Mouse (Mus musculus): ENCODE measurements at regions not wholly inside any gene's neighbourhood (a gene's known extent, or its start where the extent isn't known, plus 50 kb on each side); places are given as distances from the start of the nearest gene placed in this dataset.

- no peak overlapping the region for H3K4me2 ChIP-seq
- H3K4me3 ChIP-seq, result no peak overlapping the region
- ATAC-seq (ENCODE audit: low read depth), result no peak
- no peak overlapping the region for H3K27ac ChIP-seq (replicated peaks)
- peaks cover 7% of the 10 kb centered on the region; the same call in 1 of the 2 replicates for H3K9me3 ChIP-seq
- no peaks in the 10 kb centered on the region for H3K27me3 ChIP-seq
- no peaks in the 10 kb centered on the region for H3K36me3 ChIP-seq
- no peaks in the 10 kb centered on the region for H3K4me1 ChIP-seq (replicated peaks)
- WGBS, result 72% methylated on average over 3 of the region's 3 CpGs
- no peak overlapping the region for H3K9ac ChIP-seq
Observed at GRCm38 (mm10) chr11:64671898-64672297, 235.4 kb upstream of the F930015N05Rik start.

GRCm38 (mm10) chr11:64673546-64673945 lies 237.1 kb upstream of the F930015N05Rik start:
- 65% methylated on average over 4 of the region's 4 CpGs for WGBS

GRCm38 (mm10) chr11:64703776-64704175 lies 267.3 kb upstream of the F930015N05Rik start:
- H3K4me1 ChIP-seq (replicated peaks), result no peaks in the 10 kb centered on the region
- WGBS, result 71% methylated on average over 1 of the region's 1 CpGs
- H3K9ac ChIP-seq, result no peak overlapping the region

More at GRCm38 (mm10) chr11:64673546-64673945, 237.1 kb upstream of the F930015N05Rik start:
- no peak for ATAC-seq (ENCODE audit: low read depth)
- Histone ChIP-seq H3K27ac (replicated peaks) (no peak overlapping the region), H3K4me2 (no peak overlapping the region), H3K9ac (no peak overlapping the region), H3K27me3 (no peaks in the 10 kb centered on the region), H3K4me1 (replicated peaks) (no peaks in the 10 kb centered on the region), H3K9me3 (peaks cover 7% of the 10 kb centered on the region; the same call in 1 of the 2 replicates), H3K36me3 (no peaks in the 10 kb centered on the region), H3K4me3 (no peak overlapping the region)

GRCm38 (mm10) chr11:64711801-64712200 lies 267.0 kb upstream of the Elac2 start:
- Histone ChIP-seq H3K9me3 (peaks cover 4% of the 10 kb centered on the region; the same call in 1 of the 2 replicates), H3K9ac (no peak overlapping the region), H3K36me3 (no peaks in the 10 kb centered on the region), H3K4me3 (no peak overlapping the region), H3K4me2 (no peak overlapping the region), H3K27me3 (no peaks in the 10 kb centered on the region), H3K4me1 (replicated peaks) (no peaks in the 10 kb centered on the region), H3K27ac (replicated peaks) (no peak overlapping the region)
- 80% methylated on average over 2 of the region's 2 CpGs for WGBS
- ATAC-seq (ENCODE audit: low read depth), result no peak

More at GRCm38 (mm10) chr11:64703776-64704175, 267.3 kb upstream of the F930015N05Rik start:
- Histone ChIP-seq H3K9me3 (no peaks in the 10 kb centered on the region), H3K4me2 (no peak overlapping the region), H3K4me3 (no peak overlapping the region), H3K27ac (replicated peaks) (no peak overlapping the region), H3K36me3 (no peaks in the 10 kb centered on the region), H3K27me3 (no peaks in the 10 kb centered on the region)
- no peak for ATAC-seq (ENCODE audit: low read depth)

GRCm38 (mm10) chr11:64715182-64715581 lies 263.7 kb upstream of the Elac2 start:
- ATAC-seq (ENCODE audit: low read depth), result no peak
- Histone ChIP-seq H3K36me3 (no peaks in the 10 kb centered on the region), H3K4me1 (replicated peaks) (0 out of 2 replicates have a peak, but pooled peaks cover 6% of the 10 kb centered on the region), H3K4me2 (no peak overlapping the region), H3K27me3 (peaks cover 5% of the 10 kb centered on the region), H3K9ac (no peak overlapping the region), H3K4me3 (no peak overlapping the region), H3K27ac (replicated peaks) (no peak overlapping the region), H3K9me3 (peaks cover 2% of the 10 kb centered on the region; the same call in 1 of the 2 replicates)
- WGBS, result 41% methylated on average over 1 of the region's 1 CpGs

- no peak for ATAC-seq (ENCODE audit: low read depth)
- Histone ChIP-seq H3K4me1 (replicated peaks) (peaks cover 20% of the 10 kb centered on the region), H3K4me2 (no peak overlapping the region), H3K27ac (replicated peaks) (no peak overlapping the region), H3K9me3 (no peaks in the 10 kb centered on the region), H3K4me3 (no peak overlapping the region), H3K27me3 (peaks cover 5% of the 10 kb centered on the region), H3K36me3 (no peaks in the 10 kb centered on the region), H3K9ac (no peak overlapping the region)
- WGBS, result 25% methylated on average over 5 of the region's 5 CpGs
Observed at GRCm38 (mm10) chr11:64718316-64719085, 260.3 kb upstream of the Elac2 start.

- Histone ChIP-seq H3K9me3 (no peaks in the 10 kb centered on the region), H3K27me3 (0 out of 2 replicates have a peak, but pooled peaks cover 7% of the 10 kb centered on the region), H3K4me2 (no peak overlapping the region), H3K9ac (no peak overlapping the region), H3K36me3 (no peaks in the 10 kb centered on the region), H3K4me1 (replicated peaks) (peaks cover 14% of the 10 kb centered on the region), H3K27ac (replicated peaks) (no peak overlapping the region), H3K4me3 (no peak overlapping the region)
- WGBS, result 80% methylated on average over 5 of the region's 5 CpGs
- ATAC-seq (ENCODE audit: low read depth), result no peak
Observed at GRCm38 (mm10) chr11:64726249-64726648, 252.6 kb upstream of the Elac2 start.

- Histone ChIP-seq H3K9me3 (no peaks in the 10 kb centered on the region), H3K4me1 (replicated peaks) (peaks cover 4% of the 10 kb centered on the region), H3K27me3 (0 out of 2 replicates have a peak, but pooled peaks cover 7% of the 10 kb centered on the region), H3K27ac (replicated peaks) (no peak overlapping the region), H3K4me2 (no peak overlapping the region), H3K9ac (no peak overlapping the region), H3K4me3 (no peak overlapping the region), H3K36me3 (no peaks in the 10 kb centered on the region)
- ATAC-seq (ENCODE audit: low read depth), result no peak
- 52% methylated on average over 5 of the region's 5 CpGs for WGBS
Observed at GRCm38 (mm10) chr11:64727841-64728421, 250.9 kb upstream of the Elac2 start.

GRCm38 (mm10) chr11:64738948-64739347 lies 239.9 kb upstream of the Elac2 start:
- Histone ChIP-seq H3K9me3 (no peaks in the 10 kb centered on the region), H3K9ac (no peak overlapping the region), H3K36me3 (no peaks in the 10 kb centered on the region), H3K4me2 (no peak overlapping the region), H3K4me1 (replicated peaks) (no peaks in the 10 kb centered on the region), H3K27me3 (no peaks in the 10 kb centered on the region), H3K4me3 (no peak overlapping the region), H3K27ac (replicated peaks) (no peak overlapping the region)
- no peak for ATAC-seq (ENCODE audit: low read depth)
- 53% methylated on average over 7 of the region's 7 CpGs for WGBS

- H3K9me3 ChIP-seq, result no peaks in the 10 kb centered on the region
- H3K9ac ChIP-seq, result no peak overlapping the region
- no peak overlapping the region for H3K4me2 ChIP-seq
- ATAC-seq (ENCODE audit: low read depth), result no peak
- H3K4me3 ChIP-seq, result no peak overlapping the region
- no peak overlapping the region for H3K27ac ChIP-seq (replicated peaks)
- no peaks in the 10 kb centered on the region for H3K27me3 ChIP-seq
- no peaks in the 10 kb centered on the region for H3K4me1 ChIP-seq (replicated peaks)
- 51% methylated on average over 4 of the region's 4 CpGs for WGBS
- H3K36me3 ChIP-seq, result no peaks in the 10 kb centered on the region
Observed at GRCm38 (mm10) chr11:64743753-64744152, 235.1 kb upstream of the Elac2 start.

GRCm38 (mm10) chr11:64746146-64746545 lies 232.7 kb upstream of the Elac2 start:
- H3K4me1 ChIP-seq (replicated peaks), result no peaks in the 10 kb centered on the region
- H3K27me3 ChIP-seq, result no peaks in the 10 kb centered on the region
- no peak overlapping the region for H3K27ac ChIP-seq (replicated peaks)
- H3K9ac ChIP-seq, result no peak overlapping the region
- no peaks in the 10 kb centered on the region for H3K36me3 ChIP-seq
- no peak overlapping the region for H3K4me2 ChIP-seq
- ATAC-seq (ENCODE audit: low read depth), result no peak
- H3K9me3 ChIP-seq, result no peaks in the 10 kb centered on the region
- no peak overlapping the region for H3K4me3 ChIP-seq
- 80% methylated on average over 6 of the region's 6 CpGs for WGBS

- ATAC-seq (ENCODE audit: low read depth), result no peak
- Histone ChIP-seq H3K27me3 (no peaks in the 10 kb centered on the region), H3K4me2 (no peak overlapping the region), H3K9me3 (no peaks in the 10 kb centered on the region), H3K9ac (no peak overlapping the region), H3K27ac (replicated peaks) (no peak overlapping the region), H3K4me3 (no peak overlapping the region), H3K36me3 (no peaks in the 10 kb centered on the region), H3K4me1 (replicated peaks) (0 out of 2 replicates have a peak, but pooled peaks cover 9% of the 10 kb centered on the region)
- WGBS, result 57% methylated on average over 9 of the region's 9 CpGs
Observed at GRCm38 (mm10) chr11:64749976-64750375, 228.9 kb upstream of the Elac2 start.

All from neural tube, embryonic 13.5 days (tissue).